Mouse (Mus musculus): ENCODE results near the gene Mansc1. TPM values are rescaled to one million over a fixed set of nuclear protein-coding genes. Genes with fewer than 3 reads are reported as not detected.

Mansc1 gene
- polyA plus RNA-seq, 1 experiment from 2014 or later, result 7.1 TPM

DNA sequence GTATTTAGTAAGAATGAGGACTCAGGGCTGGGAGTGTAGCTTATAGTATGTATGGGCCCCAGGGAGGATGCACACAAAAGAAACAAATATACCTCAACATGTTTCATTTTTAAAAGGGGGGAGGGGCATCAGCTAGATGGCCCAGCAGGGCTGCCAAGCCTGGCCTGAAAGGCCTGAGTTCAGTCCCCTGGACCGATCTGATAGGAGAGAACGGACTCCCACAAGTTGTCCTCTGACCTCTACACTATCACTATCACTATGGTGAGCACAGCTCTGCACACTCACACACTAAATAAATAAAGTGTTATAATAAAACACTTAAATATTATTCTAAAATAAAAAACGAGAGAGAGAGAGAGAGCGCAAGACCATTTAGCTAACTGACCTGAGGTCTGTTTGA is 18.0 kb downstream of the Mansc1 start:
- Histone ChIP-seq H3K4me3 (no peak overlapping the region), H3K9ac (no peak overlapping the region), H3K4me1 (replicated peaks) (peaks cover 15% of the 10 kb centered on the region), H3K36me3 (peaks cover 6% of the 10 kb centered on the region; the same call in 1 of the 2 replicates), H3K27me3 (replicated peaks) (0 out of 2 replicates have a peak, but pooled peaks cover 7% of the 10 kb centered on the region), H3K9me3 (replicated peaks) (no peaks in the 10 kb centered on the region), H3K4me2 (peak overlapping the region; percentile 47), H3K27ac (ENCODE audit: poor library complexity, severe bottlenecking) (no peak overlapping the region)
- ATAC-seq (ENCODE audit: insufficient number of reproducible peaks, low FRiP score), result peak; percentile 70
- 53% methylated on average over 4 of the region's 4 CpGs for WGBS

DNA sequence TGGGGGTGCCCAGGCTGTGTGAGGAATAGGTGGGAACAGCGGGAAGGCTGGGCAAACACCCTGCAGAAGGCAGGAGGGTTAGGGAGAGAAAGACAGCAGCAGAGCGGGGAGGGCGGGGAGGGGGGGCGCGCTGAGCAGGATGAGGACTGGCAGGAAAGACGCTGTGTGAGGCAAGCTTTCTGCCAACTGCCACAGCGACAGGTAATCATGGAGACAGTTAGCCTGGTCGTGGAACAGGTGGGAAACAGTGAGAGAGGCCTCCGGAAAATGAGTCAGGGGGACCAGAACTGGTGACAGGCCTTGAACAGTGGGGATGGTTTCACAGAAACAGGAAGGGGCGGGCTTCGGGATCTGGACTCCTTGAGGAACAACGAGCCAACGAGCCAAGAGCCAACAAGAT is 20.4 kb downstream of the Mansc1 start:
- 58% methylated on average over 13 of the region's 13 CpGs for WGBS
- no peak overlapping the region for H3K4me2 ChIP-seq
- 0 out of 2 replicates have a peak, but pooled peaks cover 7% of the 10 kb centered on the region for H3K27me3 ChIP-seq (replicated peaks)
- H3K27ac ChIP-seq (ENCODE audit: poor library complexity, severe bottlenecking), result no peak overlapping the region
- ATAC-seq (ENCODE audit: insufficient number of reproducible peaks, low FRiP score), result no peak
- no peaks in the 10 kb centered on the region for H3K9me3 ChIP-seq (replicated peaks)
- H3K4me3 ChIP-seq, result no peak overlapping the region
- H3K36me3 ChIP-seq, result peaks cover 6% of the 10 kb centered on the region; the same call in 1 of the 2 replicates
- H3K4me1 ChIP-seq (replicated peaks), result peaks cover 15% of the 10 kb centered on the region
- no peak overlapping the region for H3K9ac ChIP-seq

GRCm38 (mm10) chr6:134610380-134610779 is 21.9 kb downstream of the Mansc1 start:
- no peak overlapping the region for H3K4me2 ChIP-seq
- H3K9me3 ChIP-seq (replicated peaks), result no peaks in the 10 kb centered on the region
- H3K27me3 ChIP-seq (replicated peaks), result 0 out of 2 replicates have a peak, but pooled peaks cover 7% of the 10 kb centered on the region
- H3K4me1 ChIP-seq (replicated peaks), result peaks cover 15% of the 10 kb centered on the region
- no peak for ATAC-seq (ENCODE audit: insufficient number of reproducible peaks, low FRiP score)
- H3K4me3 ChIP-seq, result no peak overlapping the region
- 79% methylated on average over 9 of the region's 9 CpGs for WGBS
- no peak overlapping the region for H3K9ac ChIP-seq
- H3K36me3 ChIP-seq, result peaks cover 6% of the 10 kb centered on the region; the same call in 1 of the 2 replicates
- no peak overlapping the region for H3K27ac ChIP-seq (ENCODE audit: poor library complexity, severe bottlenecking)

DNA sequence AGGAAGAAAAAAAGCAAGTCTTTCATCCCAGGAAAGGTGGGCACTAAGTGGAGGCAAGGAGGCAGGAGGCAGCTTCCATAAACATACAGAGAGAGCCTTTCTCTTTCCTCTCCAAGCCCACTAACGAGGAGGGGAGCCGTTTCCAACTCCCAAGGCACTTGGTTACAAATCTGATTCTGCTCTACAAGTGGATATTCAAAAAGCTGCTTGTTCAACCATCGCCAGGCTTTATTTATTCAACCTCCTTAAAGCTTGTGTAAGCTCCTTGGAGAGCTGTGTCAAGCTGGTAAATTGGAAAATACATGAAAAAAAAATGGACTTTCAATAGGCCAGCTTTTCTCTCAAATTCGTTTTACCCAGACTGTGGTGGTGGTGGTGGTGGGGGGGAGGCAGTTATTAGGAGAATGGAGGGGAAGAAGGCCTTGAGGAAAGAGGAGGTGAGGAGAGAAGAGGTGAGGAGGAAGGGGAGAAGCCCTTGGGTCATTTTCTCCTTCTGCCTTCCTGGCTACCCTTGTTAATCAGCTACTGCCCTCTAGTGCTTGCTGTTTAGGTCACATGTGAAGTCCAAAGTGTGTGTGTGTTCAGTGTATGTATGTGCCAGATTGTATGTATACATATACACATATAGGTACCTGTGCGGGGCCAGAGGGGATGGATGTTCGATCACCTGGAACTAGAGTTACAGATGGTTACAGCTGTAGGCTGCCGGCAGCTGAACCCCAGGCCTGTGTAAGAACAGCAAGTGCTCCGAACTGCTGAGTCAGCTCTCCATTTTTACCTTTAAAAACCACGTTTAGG is 25.1 kb downstream of the Mansc1 start:
- no peak overlapping the region for H3K4me2 ChIP-seq
- WGBS, result 53% methylated on average over 9 of the region's 9 CpGs

GRCm38 (mm10) chr6:134606540-134606939 is 25.7 kb downstream of the Mansc1 start:
- H3K4me3 ChIP-seq, result no peak overlapping the region
- H3K4me1 ChIP-seq (replicated peaks), result peaks cover under 1% of the 10 kb centered on the region; the same call in 1 of the 2 replicates
- no peak for ATAC-seq (ENCODE audit: insufficient number of reproducible peaks, low FRiP score)
- 56% methylated on average over 6 of the region's 6 CpGs for WGBS
- H3K4me2 ChIP-seq, result no peak overlapping the region
- H3K36me3 ChIP-seq, result peaks cover 6% of the 10 kb centered on the region; the same call in 1 of the 2 replicates
- 0 out of 2 replicates have a peak, but pooled peaks cover 7% of the 10 kb centered on the region for H3K27me3 ChIP-seq (replicated peaks)
- H3K9ac ChIP-seq, result no peak overlapping the region
- H3K27ac ChIP-seq (ENCODE audit: poor library complexity, severe bottlenecking), result no peak overlapping the region
- H3K9me3 ChIP-seq (replicated peaks), result no peaks in the 10 kb centered on the region

More for the DNA sequence above, 25.1 kb downstream of the Mansc1 start:
- H3K9ac ChIP-seq, result no peak overlapping the region
- ATAC-seq (ENCODE audit: insufficient number of reproducible peaks, low FRiP score), result no peak
- peaks cover 6% of the 10 kb centered on the region for H3K4me1 ChIP-seq (replicated peaks)
- peaks cover 6% of the 10 kb centered on the region; the same call in 1 of the 2 replicates for H3K36me3 ChIP-seq
- no peak overlapping the region for H3K27ac ChIP-seq (ENCODE audit: poor library complexity, severe bottlenecking)
- no peaks in the 10 kb centered on the region for H3K9me3 ChIP-seq (replicated peaks)
- 0 out of 2 replicates have a peak, but pooled peaks cover 7% of the 10 kb centered on the region for H3K27me3 ChIP-seq (replicated peaks)
- H3K4me3 ChIP-seq, result no peak overlapping the region

- WGBS, result 75% methylated on average over 3 of the region's 3 CpGs
Measured at GRCm38 (mm10) chr6:134605196-134605595, 27.1 kb downstream of the Mansc1 start.

DNA sequence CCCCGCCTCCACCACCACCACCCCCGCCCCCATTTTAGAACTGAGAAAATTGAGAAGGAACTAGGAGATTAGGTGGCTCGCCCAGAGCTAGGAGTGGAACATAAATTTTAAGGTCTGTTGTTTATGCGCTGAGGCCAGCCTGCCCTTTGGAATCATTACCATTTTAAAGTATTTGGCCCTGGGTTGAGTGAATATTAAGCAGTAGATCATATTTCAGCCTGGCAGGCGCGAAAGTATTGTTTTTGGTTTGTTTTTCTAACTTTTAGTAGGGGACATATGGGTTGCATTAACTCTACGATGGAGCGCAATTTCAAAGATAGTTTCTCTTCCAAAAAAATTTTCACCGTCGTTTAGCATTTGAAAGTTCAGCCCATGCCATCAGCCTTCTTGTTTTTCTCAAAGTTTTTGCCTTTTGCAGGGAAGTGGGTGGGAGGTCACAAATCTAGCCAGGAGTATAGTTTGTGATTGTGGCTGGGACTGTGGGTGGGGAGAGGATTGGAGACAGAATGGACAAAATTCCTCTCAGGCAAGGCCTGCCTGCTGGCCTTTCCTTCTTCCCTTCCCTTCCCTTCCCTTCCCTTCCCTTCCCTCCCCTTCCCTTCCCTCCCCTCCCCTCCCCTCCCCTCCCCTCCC is 29.8 kb downstream of the Mansc1 start:
- H3K4me2 ChIP-seq, result no peak overlapping the region

More at GRCm38 (mm10) chr6:134605196-134605595, 27.1 kb downstream of the Mansc1 start:
- Histone ChIP-seq H3K27me3 (replicated peaks) (0 out of 2 replicates have a peak, but pooled peaks cover 3% of the 10 kb centered on the region), H3K4me3 (no peak overlapping the region), H3K9me3 (replicated peaks) (no peaks in the 10 kb centered on the region), H3K27ac (ENCODE audit: poor library complexity, severe bottlenecking) (no peak overlapping the region), H3K36me3 (peaks cover 5% of the 10 kb centered on the region; the same call in 1 of the 2 replicates), H3K9ac (no peak overlapping the region), H3K4me1 (replicated peaks) (no peaks in the 10 kb centered on the region; the same call in 1 of the 2 replicates), H3K4me2 (no peak overlapping the region)
- ATAC-seq (ENCODE audit: insufficient number of reproducible peaks, low FRiP score), result no peak

GRCm38 (mm10) chr6:134601766-134602165 is 30.5 kb downstream of the Mansc1 start:
- 41% methylated on average over 3 of the region's 3 CpGs for WGBS
- no peak overlapping the region for H3K4me2 ChIP-seq

More for the DNA sequence above, 29.8 kb downstream of the Mansc1 start:
- Histone ChIP-seq H3K9me3 (replicated peaks) (no peaks in the 10 kb centered on the region), H3K27me3 (replicated peaks) (no peaks in the 10 kb centered on the region), H3K4me3 (no peak overlapping the region), H3K9ac (no peak overlapping the region), H3K27ac (ENCODE audit: poor library complexity, severe bottlenecking) (no peak overlapping the region), H3K4me1 (replicated peaks) (no peaks in the 10 kb centered on the region; the same call in 1 of the 2 replicates), H3K36me3 (no peaks in the 10 kb centered on the region)
- no peak for ATAC-seq (ENCODE audit: insufficient number of reproducible peaks, low FRiP score)
- WGBS, result 51% methylated on average over 10 of the region's 10 CpGs

GRCm38 (mm10) chr6:134601130-134601529 is 31.2 kb downstream of the Mansc1 start:
- H3K9ac ChIP-seq, result no peak overlapping the region
- no peaks in the 10 kb centered on the region for H3K36me3 ChIP-seq
- no peaks in the 10 kb centered on the region for H3K9me3 ChIP-seq (replicated peaks)
- no peak for ATAC-seq (ENCODE audit: insufficient number of reproducible peaks, low FRiP score)
- H3K4me1 ChIP-seq (replicated peaks), result no peaks in the 10 kb centered on the region; the same call in 1 of the 2 replicates
- H3K4me2 ChIP-seq, result no peak overlapping the region
- H3K27ac ChIP-seq (ENCODE audit: poor library complexity, severe bottlenecking), result no peak overlapping the region
- 55% methylated on average over 7 of the region's 7 CpGs for WGBS
- H3K27me3 ChIP-seq (replicated peaks), result no peaks in the 10 kb centered on the region
- no peak overlapping the region for H3K4me3 ChIP-seq

More at GRCm38 (mm10) chr6:134601766-134602165, 30.5 kb downstream of the Mansc1 start:
- no peaks in the 10 kb centered on the region for H3K27me3 ChIP-seq (replicated peaks)
- no peak overlapping the region for H3K27ac ChIP-seq (ENCODE audit: poor library complexity, severe bottlenecking)
- no peak for ATAC-seq (ENCODE audit: insufficient number of reproducible peaks, low FRiP score)
- no peaks in the 10 kb centered on the region for H3K36me3 ChIP-seq
- H3K4me3 ChIP-seq, result no peak overlapping the region
- H3K9me3 ChIP-seq (replicated peaks), result no peaks in the 10 kb centered on the region
- H3K9ac ChIP-seq, result no peak overlapping the region
- H3K4me1 ChIP-seq (replicated peaks), result no peaks in the 10 kb centered on the region; the same call in 1 of the 2 replicates

DNA sequence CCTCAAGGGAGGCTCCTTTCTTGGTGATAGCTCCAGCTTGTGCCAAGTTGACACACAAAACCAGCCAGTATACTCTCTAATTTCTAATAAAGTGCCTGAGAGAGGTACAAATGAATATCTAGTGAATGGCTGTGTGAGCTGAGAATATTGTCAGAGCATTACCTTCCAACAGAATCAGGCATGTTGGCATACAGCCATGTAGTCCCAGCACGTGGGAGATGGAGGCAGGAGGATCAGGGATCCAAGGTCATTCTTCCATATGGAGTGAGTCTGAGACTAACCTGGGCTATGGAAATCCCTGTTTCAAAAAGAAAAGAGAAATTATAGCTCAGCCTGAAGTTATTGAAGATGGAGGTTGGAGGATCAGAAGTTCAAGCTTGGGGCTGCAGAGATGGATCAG is 33.0 kb downstream of the Mansc1 start:
- Histone ChIP-seq H3K4me3 (no peak overlapping the region), H3K27ac (ENCODE audit: poor library complexity, severe bottlenecking) (no peak overlapping the region), H3K4me1 (replicated peaks) (no peaks in the 10 kb centered on the region; the same call in 1 of the 2 replicates), H3K27me3 (replicated peaks) (no peaks in the 10 kb centered on the region), H3K9ac (no peak overlapping the region), H3K9me3 (replicated peaks) (no peaks in the 10 kb centered on the region), H3K36me3 (no peaks in the 10 kb centered on the region), H3K4me2 (no peak overlapping the region)
- ATAC-seq (ENCODE audit: insufficient number of reproducible peaks, low FRiP score), result no peak
- 48% methylated on average over 1 of the region's 1 CpGs for WGBS

- H3K27me3 ChIP-seq (replicated peaks), result no peaks in the 10 kb centered on the region
- no peak overlapping the region for H3K27ac ChIP-seq (ENCODE audit: poor library complexity, severe bottlenecking)
- H3K9ac ChIP-seq, result no peak overlapping the region
- no peaks in the 10 kb centered on the region for H3K9me3 ChIP-seq (replicated peaks)
- no peak overlapping the region for H3K4me2 ChIP-seq
- H3K36me3 ChIP-seq, result no peaks in the 10 kb centered on the region
- no peak for ATAC-seq (ENCODE audit: insufficient number of reproducible peaks, low FRiP score)
- WGBS, result 76% methylated on average over 6 of the region's 6 CpGs
- no peaks in the 10 kb centered on the region; the same call in 1 of the 2 replicates for H3K4me1 ChIP-seq (replicated peaks)
- H3K4me3 ChIP-seq, result no peak overlapping the region
Measured at GRCm38 (mm10) chr6:134597651-134598229, 34.5 kb downstream of the Mansc1 start.

Measured in heart, embryonic 12.5 days (tissue).